Mouse (Mus musculus) heart, embryonic 16.5 days (tissue): ENCODE results near the gene Esrra. TPM values are rescaled to one million over a fixed set of nuclear protein-coding genes. Genes with fewer than 3 reads are reported as not detected.

Source experiments
- ATAC-seq: fragments of 200-750 bp; cut with Nextera tagmentation; replicated peaks from 2 replicates; pipeline ENCODE4 v1.8.0; 2017; ENCODE audit warnings: moderate number of reproducible peaks; ENCODE audit not compliant: insufficient read depth, low FRiP score; ENCODE audit errors: extremely low read depth
- H3K27ac ChIP-seq: fragments of 300-500 bp; sonication (generic); 2 replicates; pipeline ENCODE4 v1.5.1; 2014; ENCODE audit warnings: mild to moderate bottlenecking, low read length, control low read depth, moderate library complexity
- H3K27me3 ChIP-seq: fragments of 300-500 bp; sonication (generic); 2 replicates; pipeline ENCODE4 v1.6.1; 2014; ENCODE audit warnings: low read length, mixed read lengths; ENCODE audit not compliant: control insufficient read depth, insufficient read depth
- H3K36me3 ChIP-seq: fragments of 300-500 bp; sonication (generic); 2 replicates; pipeline ENCODE4 v1.6.1; 2014; ENCODE audit not compliant: control insufficient read depth, insufficient read depth
- H3K4me1 ChIP-seq: fragments of 300-500 bp; sonication (generic); 2 replicates; pipeline ENCODE4 v1.6.1; 2014; ENCODE audit warnings: low read length, mixed read lengths; ENCODE audit not compliant: control insufficient read depth, insufficient read depth
- H3K4me2 ChIP-seq: fragments of 300-500 bp; sonication (generic); 2 replicates; pipeline ENCODE4 v1.6.1; 2014; ENCODE audit warnings: low read depth, mild to moderate bottlenecking, control low read depth, low read length
- H3K4me3 ChIP-seq: fragments of 300-500 bp; sonication (generic); 2 replicates; pipeline ENCODE4 v1.5.1; 2014; ENCODE audit warnings: mild to moderate bottlenecking, control low read depth, low read length
- H3K9ac ChIP-seq: fragments of 300-500 bp; sonication (generic); 2 replicates; pipeline ENCODE4 v1.6.1; 2014; ENCODE audit warnings: low read length, control low read depth
- H3K9me3 ChIP-seq: fragments of 300-500 bp; sonication (generic); replicated peaks from 2 replicates; pipeline ENCODE4 v1.6.1; 2016; ENCODE audit warnings: low read length; ENCODE audit not compliant: control insufficient read depth
- WGBS: fragments of 180-500 bp; shearing (Covaris S2); extraction: QIAGEN DNeasy Blood & Tissue Kit; methylation state at CpG from one replicate; pipeline ENCODE4 v1.1.7; 2014; 5-methylcytosine and 5-hydroxymethylcytosine counted together
- polyA plus RNA-seq: library from polyadenylated mRNA; unstranded; fragments of >200 nt; fragmentation: Nextera tagmentation; extraction: Ambion mirVana; gene quantifications from 2 replicates; pipeline ENCODE4 v1.2.1, GENCODE M21; 2015

The Esrra gene
- polyA plus RNA-seq, 1 experiment from 2014 or later, result 43.4 TPM

- H3K36me3 ChIP-seq, result 0 out of 2 replicates have a peak, but pooled peaks cover 2% of the 10 kb centered on the region
Measured at GRCm38 (mm10) chr19:6942764-6943163, 21.2 kb upstream of the Esrra start.

GRCm38 (mm10) chr19:6942249-6942691 lies 20.7 kb upstream of the Esrra start, which contains the start of gene Gpr137:
Gene Gpr137 (minus strand): TSS chr19:6942480.
- WGBS, result under 1% methylated on average over 27 of the region's 27 CpGs
- peak; percentile 90 for ATAC-seq
- peak within 1 kb of the TSS; percentile 98 for H3K27ac ChIP-seq

More at GRCm38 (mm10) chr19:6942764-6943163, 21.2 kb upstream of the Esrra start:
- Histone ChIP-seq H3K4me1 (peaks cover 18% of the 10 kb centered on the region), H3K27me3 (no peaks in the 10 kb centered on the region), H3K9ac (peak overlapping the region; percentile 95), H3K4me2 (peak overlapping the region; percentile 91), H3K27ac (peak overlapping the region; percentile 98), H3K4me3 (peak overlapping the region; percentile 85), H3K9me3 (no peaks in the 10 kb centered on the region)
- no peak for ATAC-seq
- WGBS, result 29% methylated on average over 5 of the region's 5 CpGs

GRCm38 (mm10) chr19:6941372-6942248 lies 20.0 kb upstream of the Esrra start, which contains the start of gene Bad:
Gene Bad (plus strand): TSS chr19:6941861.
- peak within 1 kb of the TSS; percentile 91 for H3K4me2 ChIP-seq
- H3K9me3 ChIP-seq, result no peaks in the 10 kb centered on the region
- peak within 1 kb of the TSS; percentile 98 for H3K27ac ChIP-seq
- peak; percentile 86 for ATAC-seq
- H3K4me3 ChIP-seq, result peak within 1 kb of the TSS; percentile 85
- peak within 1 kb of the TSS; percentile 95 for H3K9ac ChIP-seq
- H3K4me1 ChIP-seq, result peaks cover 18% of the 10 kb centered on the region
- no peaks in the 10 kb centered on the region for H3K27me3 ChIP-seq
- 0 out of 2 replicates have a peak, but pooled peaks cover under 1% of the 10 kb centered on the region for H3K36me3 ChIP-seq
- under 1% methylated on average over 81 of the region's 83 CpGs for WGBS

More at GRCm38 (mm10) chr19:6942249-6942691, 20.7 kb upstream of the Esrra start, which contains the start of gene Gpr137:
- H3K4me2 ChIP-seq, result peak within 1 kb of the TSS; percentile 91
- H3K4me3 ChIP-seq, result peak within 1 kb of the TSS; percentile 85
- H3K9me3 ChIP-seq, result no peaks in the 10 kb centered on the region
- no peaks in the 10 kb centered on the region for H3K27me3 ChIP-seq
- H3K36me3 ChIP-seq, result 0 out of 2 replicates have a peak, but pooled peaks cover 2% of the 10 kb centered on the region
- peak within 1 kb of the TSS; percentile 95 for H3K9ac ChIP-seq
- H3K4me1 ChIP-seq, result peaks cover 18% of the 10 kb centered on the region

DNA sequence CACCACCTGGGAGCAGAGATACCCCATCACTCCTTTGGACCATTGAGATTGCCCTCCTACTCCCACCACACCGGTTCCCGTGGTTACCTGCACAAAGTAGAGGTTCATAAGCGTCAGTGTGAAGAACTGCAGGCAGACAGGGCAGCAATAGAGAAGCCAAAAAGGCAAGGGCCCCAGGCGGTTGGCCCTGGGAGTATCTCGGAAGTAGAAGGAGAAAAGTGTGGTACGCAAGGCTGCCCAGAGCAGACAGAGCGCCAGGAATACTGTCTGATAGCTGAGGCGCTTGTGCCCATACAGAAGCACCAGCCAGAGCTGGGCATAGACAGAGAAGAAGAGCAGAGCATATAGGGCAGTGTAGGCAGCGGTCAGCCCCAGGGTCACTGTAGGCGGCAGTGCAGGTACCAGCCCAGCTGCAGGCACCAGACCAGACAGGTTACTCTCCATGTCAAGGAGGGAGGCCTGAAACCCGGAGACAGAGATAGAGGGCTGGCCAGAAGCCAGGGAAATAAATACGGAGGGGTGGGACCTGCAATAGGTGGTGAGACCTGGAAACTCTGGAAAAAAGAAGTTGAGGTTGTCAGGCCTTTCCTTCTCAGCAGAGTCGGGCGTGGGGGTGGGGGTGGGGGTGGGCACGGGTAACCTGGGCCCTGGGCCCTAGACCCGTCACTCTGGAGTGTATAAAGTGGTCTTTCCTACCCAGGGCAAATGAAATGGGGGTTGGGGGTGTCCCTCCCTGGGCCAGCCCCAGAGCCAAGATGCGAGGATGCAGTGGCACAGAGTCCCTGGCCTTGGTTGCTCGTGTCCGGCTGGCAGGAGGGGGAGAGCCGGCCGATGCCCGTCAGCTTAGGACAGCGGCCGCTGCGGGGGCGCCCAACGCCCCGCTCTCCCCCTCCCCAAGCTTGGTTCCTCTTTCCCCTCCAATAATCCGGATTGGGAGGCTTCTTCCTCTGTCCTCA lies 19.1 kb upstream of the Esrra start:
- Histone ChIP-seq H3K4me1 (peaks cover 18% of the 10 kb centered on the region), H3K36me3 (no peaks in the 10 kb centered on the region), H3K9me3 (no peaks in the 10 kb centered on the region), H3K27me3 (peaks cover 5% of the 10 kb centered on the region; the same call in 1 of the 2 replicates), H3K4me3 (peak overlapping the region; percentile 85), H3K27ac (peak overlapping the region; percentile 50; the same call in 1 of the 2 replicates), H3K4me2 (peak overlapping the region; percentile 91), H3K9ac (peak overlapping the region; percentile 84)
- 19% methylated on average over 28 of the region's 29 CpGs for WGBS
- ATAC-seq, result no peak

- Histone ChIP-seq H3K36me3 (no peaks in the 10 kb centered on the region), H3K27me3 (peaks cover 15% of the 10 kb centered on the region), H3K9me3 (no peaks in the 10 kb centered on the region), H3K27ac (no peak overlapping the region), H3K4me2 (no peak overlapping the region), H3K4me1 (peaks cover 18% of the 10 kb centered on the region), H3K9ac (peak overlapping the region; percentile 10; the same call in 1 of the 2 replicates), H3K4me3 (no peak overlapping the region)
- ATAC-seq, result no peak
- WGBS, result 87% methylated on average over 20 of the region's 20 CpGs
Measured at GRCm38 (mm10) chr19:6939106-6940002, 17.7 kb upstream of the Esrra start.

GRCm38 (mm10) chr19:6937541-6938465 lies 16.2 kb upstream of the Esrra start:
- 78% methylated on average over 16 of the region's 16 CpGs for WGBS
- Histone ChIP-seq H3K36me3 (no peaks in the 10 kb centered on the region), H3K4me3 (no peak overlapping the region), H3K9ac (no peak overlapping the region), H3K27ac (no peak overlapping the region), H3K4me1 (peaks cover 24% of the 10 kb centered on the region), H3K27me3 (peaks cover 26% of the 10 kb centered on the region), H3K9me3 (no peaks in the 10 kb centered on the region), H3K4me2 (no peak overlapping the region)
- no peak for ATAC-seq

GRCm38 (mm10) chr19:6936299-6936698 lies 14.7 kb upstream of the Esrra start:
- Histone ChIP-seq H3K4me3 (no peak overlapping the region), H3K9me3 (no peaks in the 10 kb centered on the region), H3K4me2 (no peak overlapping the region), H3K4me1 (peaks cover 22% of the 10 kb centered on the region), H3K9ac (no peak overlapping the region), H3K27ac (no peak overlapping the region), H3K27me3 (peaks cover 40% of the 10 kb centered on the region), H3K36me3 (no peaks in the 10 kb centered on the region)
- 16% methylated on average over 3 of the region's 3 CpGs for WGBS
- no peak for ATAC-seq
